Mouse (Mus musculus) kidney, postnatal 14 days (tissue): ENCODE results near the gene Lzts3.
"Not testable (repeated sequence)": the region's sequence is repeated elsewhere in the genome, so short reads cannot be mapped to it uniquely, and the experiment has no call there.

ENCODE experiments used
- DNase-seq: peaks from one replicate; pipeline ENCODE4 v3.0.0; 2022; ENCODE audit warnings: mixed read lengths

Lzts3 gene

GRCm38 (mm10) chr2:130642684-130643369, at the start of gene Lzts3:
Gene Lzts3, minus strand, starts transcription at chr2:130642803.
- DNase-seq: peak; percentile 96

GRCm38 (mm10) chr2:130689011-130689410, 46.4 kb upstream of the Lzts3 start:
- no peak for DNase-seq

DNA sequence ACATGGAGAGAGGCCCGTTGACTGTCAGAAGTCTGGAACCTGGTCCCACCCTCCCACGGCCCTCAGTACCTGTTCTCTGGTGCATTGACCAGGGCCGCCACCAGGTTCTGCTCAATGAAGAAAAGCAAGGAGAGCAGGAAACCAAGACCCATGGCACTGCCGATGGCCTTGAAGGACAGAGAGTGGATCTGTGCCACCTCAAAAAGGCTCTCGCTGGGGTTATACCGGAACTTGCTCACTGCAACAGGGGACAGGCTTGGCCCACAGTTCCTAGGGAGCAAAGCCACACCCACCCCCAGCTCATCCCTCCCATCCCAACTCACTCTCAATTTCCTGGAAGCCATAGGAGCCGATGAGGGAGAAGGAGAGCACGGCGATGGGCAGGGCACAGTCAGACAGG, 42.8 kb upstream of the Lzts3 start:
- no peak for DNase-seq

DNA sequence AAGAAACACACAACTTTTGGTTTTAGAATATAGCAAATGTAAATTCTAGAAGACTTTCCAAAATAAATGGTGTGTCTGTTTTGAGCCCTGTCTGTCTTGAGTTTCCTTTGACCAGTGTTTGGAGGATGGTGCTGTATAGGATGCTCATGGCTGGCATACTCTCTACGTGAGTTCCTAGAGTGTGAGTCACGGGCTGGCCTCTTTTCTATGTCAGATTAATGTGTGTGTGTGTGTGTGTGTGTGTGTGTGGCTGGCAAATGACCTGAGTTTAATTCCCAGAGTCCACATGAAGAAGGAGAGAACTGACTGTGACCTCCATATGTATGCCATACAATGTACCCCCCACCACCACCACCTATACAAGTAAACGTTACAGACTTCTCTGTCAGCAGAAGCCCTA, 38.9 kb upstream of the Lzts3 start:
- no peak for DNase-seq

DNA sequence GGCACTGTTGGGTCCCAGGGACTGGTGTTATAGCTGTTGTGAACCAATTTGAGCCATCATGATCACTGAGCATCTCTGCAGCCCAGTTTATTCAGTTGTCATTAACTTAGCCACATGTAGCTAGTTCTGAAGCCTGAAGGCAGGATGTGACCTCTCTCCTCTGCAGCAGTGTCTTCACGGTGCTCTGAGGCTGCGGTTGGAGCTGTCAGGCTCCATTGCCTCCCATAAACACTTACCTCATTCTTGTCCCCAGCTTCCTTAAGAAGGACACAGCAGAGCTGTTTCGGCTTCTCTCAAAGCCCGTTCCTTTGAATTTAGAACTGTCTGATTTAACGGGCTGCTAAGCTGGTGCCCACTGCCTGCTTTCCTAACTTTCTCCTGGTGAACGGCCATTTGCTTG, 37.3 kb upstream of the Lzts3 start:
- no peak for DNase-seq

DNA sequence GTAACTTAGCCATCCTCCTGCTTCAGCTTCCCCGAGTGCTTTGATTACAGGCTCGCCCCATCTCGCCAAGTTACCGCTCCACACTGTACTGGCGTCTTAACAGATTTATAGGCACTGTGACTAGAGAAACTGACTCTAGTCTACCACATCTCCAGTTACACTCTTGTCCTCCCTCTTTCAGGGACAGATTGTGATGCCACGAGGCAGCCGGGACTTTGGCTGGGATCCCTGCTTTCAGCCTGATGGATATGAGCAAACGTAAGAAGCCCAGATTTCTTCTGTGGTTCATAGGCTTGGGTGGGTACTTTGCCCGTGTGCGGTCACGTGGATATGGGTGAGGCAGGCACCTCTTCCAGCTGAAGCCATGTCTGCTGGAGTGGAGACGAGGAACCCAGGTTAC, 36.6 kb upstream of the Lzts3 start:
- DNase-seq: no peak

DNA sequence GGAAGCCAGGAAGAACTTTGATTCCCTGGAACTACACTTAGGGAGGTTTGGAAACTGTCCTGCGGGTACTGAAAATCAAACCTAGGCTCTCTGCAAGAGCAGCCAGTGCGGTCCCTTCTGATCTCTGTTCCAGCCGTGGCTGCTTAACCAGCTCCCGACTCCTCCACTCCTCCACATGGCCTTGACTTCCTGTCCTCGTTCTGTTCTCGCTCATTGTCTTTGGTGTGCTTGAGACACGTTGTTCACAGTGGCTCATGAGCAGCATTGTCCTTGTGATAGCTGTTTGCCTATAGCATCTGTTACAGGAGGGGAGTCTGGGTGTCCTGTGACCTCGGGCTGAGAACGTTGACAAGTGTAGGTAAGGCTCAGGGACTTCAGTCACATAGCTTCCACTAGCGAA, 34.6 kb upstream of the Lzts3 start:
- DNase-seq: no peak

- peak; percentile 91 for DNase-seq
These were observed 25.0 kb upstream of the Lzts3 start, which contains the start of gene Itpa for GRCm38 (mm10) chr2:130667559-130667958. Gene Itpa, plus strand, starts transcription at chr2:130667610.

- peak; percentile 95 for DNase-seq
These were observed 21.6 kb upstream of the Lzts3 start, which contains the start of gene Ddrgk1 for GRCm38 (mm10) chr2:130664102-130664701. Gene Ddrgk1, minus strand, starts transcription at chr2:130664659.

DNA sequence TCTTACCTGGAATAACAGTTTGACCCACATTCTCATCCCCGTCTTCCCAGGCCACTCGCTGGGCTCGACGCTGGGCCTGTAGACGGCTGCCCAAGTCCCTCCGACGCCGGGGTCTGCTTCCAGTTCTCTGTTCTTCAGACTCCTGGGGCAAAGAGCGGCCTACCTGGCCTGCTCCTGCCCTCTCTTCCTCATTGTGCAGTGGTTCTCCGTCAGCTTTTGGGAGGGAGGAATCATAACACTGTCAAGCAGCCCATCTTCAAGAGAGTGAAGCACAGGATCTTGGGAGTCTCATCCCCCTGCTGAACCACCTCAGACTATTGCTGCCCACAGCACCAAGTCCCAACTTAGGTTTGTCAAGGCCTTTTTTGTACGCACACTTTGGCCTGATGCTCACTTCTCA, 20.7 kb upstream of the Lzts3 start:
- no peak for DNase-seq

- DNase-seq: no peak
These were observed 15.9 kb upstream of the Lzts3 start for GRCm38 (mm10) chr2:130658530-130658929.

DNA sequence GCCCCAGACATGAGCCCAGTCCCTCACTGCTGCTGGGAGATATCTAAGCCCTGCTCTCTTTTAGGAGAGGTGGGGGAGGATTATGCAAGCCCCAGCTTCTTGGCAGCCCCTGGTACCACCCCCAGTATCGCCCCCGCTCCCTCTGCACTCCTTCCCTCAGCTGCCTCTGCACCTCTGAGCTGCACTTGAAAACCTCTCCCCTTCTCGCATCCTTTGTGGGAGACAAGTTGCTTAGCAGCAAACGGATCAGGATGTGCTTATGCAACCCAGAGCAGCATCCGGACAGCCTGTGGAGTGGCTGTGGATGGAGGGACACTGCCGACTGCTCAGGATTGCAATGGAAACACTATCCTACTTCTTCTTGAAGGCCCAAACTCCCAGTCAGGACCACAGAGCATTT, 14.9 kb upstream of the Lzts3 start:
- no peak for DNase-seq

DNA sequence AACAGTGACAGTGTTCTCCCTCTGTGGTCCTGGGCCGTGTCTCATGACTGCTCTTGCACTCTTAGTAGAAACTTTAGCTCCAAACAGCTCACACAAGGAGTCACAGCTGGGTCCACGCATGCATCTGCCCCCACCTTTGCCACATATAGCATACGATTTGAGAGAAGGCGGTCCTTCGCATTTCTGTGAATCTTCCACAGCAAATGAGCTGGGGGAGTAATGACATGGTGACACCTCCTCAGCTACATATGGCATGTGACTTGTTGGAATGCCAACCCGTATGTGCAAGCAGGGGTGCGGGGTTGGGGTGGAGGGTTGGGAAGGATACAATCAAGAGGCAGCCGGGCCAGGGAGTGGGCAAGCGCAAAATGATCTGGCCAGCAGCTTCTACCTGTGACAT, 13.9 kb upstream of the Lzts3 start:
- no peak for DNase-seq

DNA sequence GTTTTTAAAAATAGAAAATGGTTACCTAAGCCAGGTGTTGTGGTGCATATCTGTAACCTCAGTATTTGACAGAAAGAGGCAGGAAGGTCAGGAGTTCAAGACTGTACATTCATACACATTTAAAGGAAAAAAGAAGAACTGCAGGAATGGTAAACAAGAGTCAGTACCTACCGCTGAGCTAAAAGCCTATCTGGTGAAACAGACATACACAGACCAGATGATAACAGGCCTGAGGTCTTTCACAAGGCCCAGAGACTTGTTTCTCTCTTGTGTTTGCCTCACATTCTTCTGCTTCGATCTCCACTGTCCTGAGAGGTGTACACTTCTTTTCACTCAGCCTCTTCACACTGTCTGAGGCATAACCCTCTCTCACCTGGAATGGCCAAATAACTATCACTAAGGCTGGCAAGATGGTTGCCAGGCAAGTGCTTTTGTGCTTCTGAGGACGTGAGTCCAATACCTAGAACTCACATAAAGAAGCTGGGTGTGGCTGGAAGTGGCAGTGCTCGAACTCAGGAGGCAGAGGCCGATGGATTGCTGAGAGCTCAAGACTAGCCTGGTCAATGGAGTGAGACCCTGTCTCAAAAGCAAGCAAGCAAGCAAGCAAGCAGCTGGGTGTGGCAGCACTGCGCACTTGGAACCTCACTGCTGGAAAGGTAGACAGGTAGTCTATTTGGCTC, 13.2 kb upstream of the Lzts3 start:
- DNase-seq: no peak

GRCm38 (mm10) chr2:130653760-130654159, 11.2 kb upstream of the Lzts3 start:
- no peak for DNase-seq

GRCm38 (mm10) chr2:130653303-130653702, 10.7 kb upstream of the Lzts3 start:
- no peak for DNase-seq

DNA sequence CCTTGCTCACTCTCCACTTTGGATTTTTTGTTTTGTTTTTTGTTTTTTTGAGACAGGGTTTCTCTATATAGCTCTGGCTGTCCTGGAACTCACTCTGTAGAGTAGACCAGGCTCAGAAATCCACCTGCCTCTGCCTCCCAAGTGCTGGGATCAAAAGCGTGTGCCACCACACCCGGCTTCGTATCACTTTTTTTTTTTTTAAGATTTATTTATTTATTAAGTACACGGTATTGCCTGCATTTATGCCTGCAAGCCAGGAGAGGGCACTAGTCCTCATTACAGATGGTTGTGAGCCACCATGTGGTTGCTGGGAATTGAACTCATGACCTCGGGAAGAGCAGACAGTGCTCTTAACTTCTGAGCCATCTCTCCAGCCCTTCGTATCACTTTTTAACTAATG, 6.4 kb upstream of the Lzts3 start:
- DNase-seq: not testable (repeated sequence)

- DNase-seq: no peak
These were observed 2.6 kb upstream of the Lzts3 start for GRCm38 (mm10) chr2:130645198-130645597.

DNA sequence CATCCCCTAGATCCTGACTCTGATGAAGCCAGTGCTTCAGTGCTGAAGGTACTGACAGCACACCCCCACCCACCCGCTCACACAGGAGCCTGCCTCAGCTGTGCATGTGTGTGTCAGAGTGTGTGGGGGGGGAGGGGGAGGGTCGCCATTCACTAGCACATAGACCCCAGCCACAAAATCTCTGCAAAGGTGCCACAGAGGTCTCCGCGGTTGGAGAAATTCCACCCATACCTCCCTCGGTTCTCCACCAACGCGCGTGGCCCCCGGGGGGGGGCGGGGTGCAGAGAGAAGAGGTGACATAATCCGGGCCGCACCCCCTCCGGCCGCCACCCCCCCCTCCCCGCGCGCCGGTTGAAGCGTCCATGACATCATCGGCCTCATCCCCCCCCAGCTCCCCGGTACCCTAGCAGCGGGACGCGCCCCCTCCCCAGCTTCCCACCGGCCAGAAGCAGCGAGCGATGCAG, 374 bp downstream of the Lzts3 start:
- no peak for DNase-seq

DNA sequence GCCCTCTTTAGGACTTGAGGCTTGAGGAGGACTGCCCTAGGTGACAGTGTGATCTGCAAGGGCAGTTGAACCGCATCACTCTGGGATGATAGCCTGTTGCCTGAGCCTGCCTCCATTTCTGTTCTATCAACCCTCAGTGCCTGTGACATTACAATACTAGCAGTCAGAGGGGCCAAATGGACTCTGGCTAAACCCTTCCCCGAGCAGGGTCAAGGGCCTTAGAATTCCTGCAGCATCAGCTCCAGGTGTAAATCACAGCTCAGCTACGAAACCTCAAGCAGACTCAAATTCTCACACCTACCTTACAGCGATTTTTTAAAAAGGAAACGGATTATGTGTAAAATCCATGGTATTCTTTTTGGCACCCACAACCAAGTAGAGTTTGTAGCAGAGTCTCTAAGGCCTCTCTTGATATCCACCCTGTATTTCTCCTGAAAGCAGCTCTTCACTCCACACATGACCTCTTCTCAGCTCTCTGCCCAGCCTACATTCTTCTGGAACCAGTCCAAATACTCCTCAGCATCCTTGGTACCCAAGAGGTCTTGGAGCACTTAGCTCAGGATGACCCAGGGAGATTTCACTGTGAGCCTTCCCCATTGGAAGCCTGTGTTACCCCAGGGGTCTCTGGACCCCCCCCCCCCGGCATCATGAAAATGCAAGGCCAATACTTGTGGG, 1.1 kb downstream of the Lzts3 start:
- peak; percentile 36 for DNase-seq

- DNase-seq: peak; percentile 66
These were observed 3.3 kb downstream of the Lzts3 start for GRCm38 (mm10) chr2:130639276-130639675.

DNA sequence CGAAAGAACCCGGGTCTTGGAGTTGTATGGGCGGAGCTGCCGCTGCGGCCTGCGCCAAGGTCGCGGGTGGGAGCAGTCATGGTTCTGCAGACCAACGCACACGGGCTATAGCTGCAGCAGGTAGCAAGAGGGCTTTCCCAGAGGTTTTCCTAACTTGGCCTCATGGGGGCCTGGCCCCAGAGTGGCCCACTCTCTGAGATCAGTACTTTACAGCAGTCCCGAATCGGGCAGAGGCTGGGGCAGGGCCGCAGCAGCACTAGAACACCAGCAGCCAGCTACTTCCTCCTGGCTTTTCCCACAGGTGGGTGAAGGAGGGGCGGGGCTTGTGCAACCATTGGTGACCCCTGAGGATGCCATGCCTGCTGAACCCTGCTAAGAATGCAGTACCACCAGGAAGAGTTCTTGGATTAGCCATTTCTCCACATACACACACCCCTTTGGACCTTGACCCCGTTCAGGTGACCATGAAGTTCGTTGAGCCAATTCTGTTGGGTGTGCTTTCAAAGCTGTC, 4.4 kb downstream of the Lzts3 start:
- DNase-seq: peak; percentile 94

GRCm38 (mm10) chr2:130635847-130636246, 6.8 kb downstream of the Lzts3 start:
- DNase-seq: no peak
